Mouse (Mus musculus): Measurements from ENCODE around the gene Ptprn2.

The Ptprn2 gene

GRCm38 (mm10) chr12:116772081-116772566 lies 286.6 kb downstream of the Ptprn2 start:
- DNase-seq (ENCODE audit: extremely low spot score, low read depth, low spot score), result no peak

GRCm38 (mm10) chr12:116773344-116773743 lies 287.8 kb downstream of the Ptprn2 start:
- no peak for DNase-seq (ENCODE audit: extremely low spot score, low read depth, low spot score)

GRCm38 (mm10) chr12:116776447-116776846 lies 290.9 kb downstream of the Ptprn2 start:
- no peak for DNase-seq (ENCODE audit: extremely low spot score, low read depth, low spot score)

- no peak for DNase-seq (ENCODE audit: extremely low spot score, low read depth, low spot score)
These were observed 292.9 kb downstream of the Ptprn2 start for GRCm38 (mm10) chr12:116778095-116779090.

- no peak for DNase-seq (ENCODE audit: extremely low spot score, low read depth, low spot score)
These were observed 294.9 kb downstream of the Ptprn2 start for GRCm38 (mm10) chr12:116780419-116780818.

- no peak for DNase-seq (ENCODE audit: extremely low spot score, low read depth, low spot score)
These were observed 300.2 kb downstream of the Ptprn2 start for GRCm38 (mm10) chr12:116785731-116786130.

GRCm38 (mm10) chr12:116788346-116788745 lies 302.8 kb downstream of the Ptprn2 start:
- DNase-seq (ENCODE audit: extremely low spot score, low read depth, low spot score), result no peak

GRCm38 (mm10) chr12:116803331-116803730 lies 317.8 kb downstream of the Ptprn2 start:
- DNase-seq (ENCODE audit: extremely low spot score, low read depth, low spot score), result no peak

GRCm38 (mm10) chr12:116804712-116805111 lies 319.2 kb downstream of the Ptprn2 start:
- DNase-seq (ENCODE audit: extremely low spot score, low read depth, low spot score), result no peak

- DNase-seq (ENCODE audit: extremely low spot score, low read depth, low spot score), result no peak
These were observed 319.7 kb downstream of the Ptprn2 start for GRCm38 (mm10) chr12:116805129-116805809.

- DNase-seq (ENCODE audit: extremely low spot score, low read depth, low spot score), result no peak
These were observed 320.6 kb downstream of the Ptprn2 start for GRCm38 (mm10) chr12:116806089-116806488.

- no peak for DNase-seq (ENCODE audit: extremely low spot score, low read depth, low spot score)
These were observed 327.5 kb downstream of the Ptprn2 start for GRCm38 (mm10) chr12:116813012-116813411.

GRCm38 (mm10) chr12:116819836-116820235 lies 334.3 kb downstream of the Ptprn2 start:
- DNase-seq (ENCODE audit: extremely low spot score, low read depth, low spot score), result no peak

- DNase-seq (ENCODE audit: extremely low spot score, low read depth, low spot score), result no peak
These were observed 337.8 kb downstream of the Ptprn2 start for GRCm38 (mm10) chr12:116823341-116823740.

GRCm38 (mm10) chr12:116827748-116828147 lies 342.2 kb downstream of the Ptprn2 start:
- DNase-seq (ENCODE audit: extremely low spot score, low read depth, low spot score), result no peak

- no peak for DNase-seq (ENCODE audit: extremely low spot score, low read depth, low spot score)
These were observed 353.2 kb downstream of the Ptprn2 start for GRCm38 (mm10) chr12:116838611-116839192.

- DNase-seq (ENCODE audit: extremely low spot score, low read depth, low spot score), result no peak
These were observed 357.3 kb downstream of the Ptprn2 start for GRCm38 (mm10) chr12:116842723-116843272.

- DNase-seq (ENCODE audit: extremely low spot score, low read depth, low spot score), result no peak
These were observed 360.7 kb downstream of the Ptprn2 start for GRCm38 (mm10) chr12:116846220-116846619.

GRCm38 (mm10) chr12:116847021-116847420 lies 361.5 kb downstream of the Ptprn2 start:
- DNase-seq (ENCODE audit: extremely low spot score, low read depth, low spot score), result no peak

- no peak for DNase-seq (ENCODE audit: extremely low spot score, low read depth, low spot score)
These were observed 370.8 kb downstream of the Ptprn2 start for GRCm38 (mm10) chr12:116856307-116856706.

Measured in hindlimb bud, embryonic 11.5 days (tissue).